Mouse (Mus musculus) kidney, adult 2 months (tissue): ENCODE measurements around the gene Glis1.

Experiments
- CTCF ChIP-seq: fragments of 200-500 bp; conservative IDR thresholded peaks from 2 replicates; pipeline ENCODE4 v1.5.1; 2011; ENCODE audit warnings: low read depth, mild to moderate bottlenecking, control low read depth, low read length, moderate library complexity, mixed read lengths; ENCODE audit not compliant: insufficient read depth, insufficient read length
- POLR2A ChIP-seq: fragments of 200-500 bp; IDR thresholded peaks from one replicate; pipeline ENCODE4 v1.6.1; 2011; ENCODE audit warnings: low read depth, low read length, control low read depth

DNA sequence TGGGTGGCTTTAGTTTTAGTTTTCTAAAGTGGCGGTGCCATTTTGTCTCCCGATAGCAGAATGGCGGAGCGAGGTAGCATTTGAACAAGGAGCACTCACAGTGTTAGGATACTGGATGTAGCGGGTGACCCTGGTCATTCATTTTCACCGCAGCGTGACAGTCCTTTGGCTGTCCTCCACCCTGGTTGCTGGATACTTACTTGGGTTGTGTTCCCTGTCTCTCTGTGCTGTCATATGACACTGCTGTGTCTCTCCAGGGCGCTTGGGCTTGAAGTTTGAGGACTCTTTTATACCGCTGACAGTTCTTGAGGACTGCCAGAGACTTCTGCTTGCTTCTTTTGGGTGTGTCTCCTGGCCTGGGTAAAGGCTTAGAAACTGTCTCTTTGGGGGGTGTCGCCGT, 80.6 kb downstream of the Glis1 start:
- no peak for TF ChIP-seq CTCF
- TF ChIP-seq POLR2A = no peak
